Mouse (Mus musculus): ENCODE results near the gene Bean1.
A peak's percentile ranks its signal among the peaks of the same experiment; 100 is the strongest.

Gene Bean1

DNA sequence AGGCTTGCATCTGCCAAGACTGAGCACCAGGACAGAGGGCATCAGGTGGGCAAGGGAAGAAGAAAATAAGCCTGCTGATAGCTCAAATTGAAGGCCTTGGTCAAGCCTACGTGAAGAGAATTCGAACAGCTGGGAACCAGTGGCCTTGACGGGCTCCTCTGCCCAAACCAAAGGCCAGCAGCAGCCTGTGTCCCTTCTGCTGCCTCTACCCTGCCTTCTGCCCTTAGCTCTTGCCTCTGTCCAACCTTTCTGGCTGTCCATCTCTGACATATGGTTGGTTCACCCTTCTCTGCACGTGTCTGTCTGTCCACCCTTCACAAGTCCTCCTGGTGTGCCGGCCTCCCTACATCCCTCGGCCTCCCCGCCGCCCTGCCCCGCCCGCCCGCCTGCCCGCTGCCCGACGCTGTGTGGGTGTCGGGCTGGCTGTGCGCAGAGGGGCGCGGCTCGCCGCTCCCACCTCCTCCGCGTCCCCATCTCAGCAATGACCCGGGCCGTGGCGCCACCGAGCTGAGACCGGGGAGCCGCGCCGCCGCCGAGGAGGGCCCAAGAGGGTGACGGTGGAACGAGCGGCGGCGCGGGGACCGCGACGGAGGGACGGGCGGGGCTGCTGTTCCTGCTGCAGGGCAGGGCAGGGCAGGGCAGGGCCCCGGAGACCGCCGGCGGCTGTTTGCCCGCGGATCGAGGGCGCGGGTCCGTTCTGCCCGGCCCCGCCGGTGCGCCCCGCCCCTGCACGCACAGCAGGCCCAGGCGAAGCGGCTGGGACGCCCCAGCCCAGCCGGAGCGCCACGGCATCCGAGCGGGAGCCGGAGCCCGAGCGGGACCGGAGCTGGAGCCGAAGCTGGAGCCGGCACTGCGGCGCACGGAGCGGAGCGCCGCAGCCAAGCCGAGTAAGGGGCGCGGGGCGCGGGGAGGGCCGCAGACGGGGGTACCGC lies at the start of gene Bean1:
Gene Bean1, plus strand, starts transcription at position 325 of the 932 bp plus-strand sequence.
- DNase-seq: peak; percentile 65 to 76

DNA sequence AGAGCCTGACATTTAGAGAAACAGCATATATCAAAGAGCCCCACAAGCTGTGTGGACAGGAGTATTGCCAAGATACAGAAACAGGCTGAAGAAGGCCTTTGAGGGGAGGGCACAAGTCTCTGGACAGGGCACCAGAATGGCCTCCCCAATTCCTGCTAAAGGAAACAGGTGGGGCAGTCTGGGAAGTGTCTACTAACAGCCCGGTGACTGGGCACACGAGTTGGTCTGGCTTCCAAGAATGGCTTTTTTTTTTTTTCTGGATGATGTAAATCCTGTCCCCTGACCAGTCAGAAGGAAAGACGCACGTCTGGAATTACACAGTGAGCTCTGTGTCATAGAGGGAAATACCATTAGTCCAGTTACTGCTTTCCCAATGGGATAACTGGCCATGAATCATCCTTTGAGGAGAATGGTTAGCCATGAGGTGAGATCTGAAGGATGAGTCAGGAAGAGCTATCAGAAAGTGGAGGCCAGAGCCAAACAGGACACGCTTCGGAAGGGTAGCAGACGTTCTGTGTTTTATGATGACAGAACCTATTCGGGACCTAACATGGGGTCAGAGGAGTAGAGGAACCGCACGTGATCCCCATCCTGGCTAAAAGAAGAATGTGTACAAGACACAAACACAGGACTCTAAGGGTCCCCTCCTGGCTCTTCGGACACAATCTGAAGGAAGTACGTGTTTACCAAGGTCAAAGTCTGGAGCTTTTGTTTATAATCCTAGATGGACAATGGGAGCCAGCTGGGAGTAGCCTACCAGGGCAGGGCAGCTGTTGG lies 48.4 kb upstream of the Bean1 start:
- no peak for DNase-seq

DNA sequence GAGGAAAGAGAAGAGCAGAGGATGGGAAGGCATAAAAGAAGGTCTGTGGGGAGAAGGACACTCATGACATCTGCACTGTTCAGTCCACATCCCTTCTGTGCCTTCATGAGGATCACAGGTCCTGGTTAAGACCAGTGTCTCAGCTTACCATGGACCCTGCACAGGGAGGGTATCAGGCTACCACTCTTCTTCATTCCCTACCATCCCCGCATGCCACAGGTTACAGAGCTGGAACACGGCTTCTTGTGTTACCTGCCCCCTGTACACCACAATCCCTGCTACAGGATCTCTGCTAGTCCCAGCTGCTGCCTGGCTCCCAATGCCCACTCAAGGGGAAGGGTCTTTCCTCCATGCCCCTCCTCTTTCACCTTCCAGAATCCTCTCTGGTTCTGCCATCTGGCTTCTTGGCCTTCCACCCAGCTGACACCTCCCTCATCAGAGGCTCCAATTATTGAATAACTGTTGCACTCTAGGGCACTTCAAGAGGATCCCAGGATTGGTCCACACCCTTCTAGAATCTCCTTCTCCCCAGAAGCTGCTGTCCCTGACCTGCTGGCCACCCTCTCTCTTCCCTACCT lies 47.1 kb upstream of the Bean1 start:
- no peak for DNase-seq

DNA sequence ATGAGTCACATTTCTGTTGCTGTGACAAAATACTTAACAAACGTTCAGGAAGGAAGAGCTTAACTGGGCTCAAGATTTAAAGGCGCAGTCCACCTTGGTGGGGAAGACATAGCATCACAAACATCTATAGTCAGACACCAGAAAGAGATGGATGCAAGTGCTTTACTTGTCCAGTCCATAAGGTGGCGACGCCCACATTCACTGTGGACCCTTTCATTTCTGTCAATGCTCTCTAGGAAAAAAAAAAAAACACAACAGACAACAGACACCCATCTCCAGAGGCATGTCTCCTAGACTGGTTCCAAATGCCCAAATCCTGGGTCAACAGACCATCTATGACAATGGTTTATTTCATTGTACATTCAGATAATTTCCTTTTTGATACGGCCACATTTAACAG lies 45.7 kb upstream of the Bean1 start:
- DNase-seq: no peak

DNA sequence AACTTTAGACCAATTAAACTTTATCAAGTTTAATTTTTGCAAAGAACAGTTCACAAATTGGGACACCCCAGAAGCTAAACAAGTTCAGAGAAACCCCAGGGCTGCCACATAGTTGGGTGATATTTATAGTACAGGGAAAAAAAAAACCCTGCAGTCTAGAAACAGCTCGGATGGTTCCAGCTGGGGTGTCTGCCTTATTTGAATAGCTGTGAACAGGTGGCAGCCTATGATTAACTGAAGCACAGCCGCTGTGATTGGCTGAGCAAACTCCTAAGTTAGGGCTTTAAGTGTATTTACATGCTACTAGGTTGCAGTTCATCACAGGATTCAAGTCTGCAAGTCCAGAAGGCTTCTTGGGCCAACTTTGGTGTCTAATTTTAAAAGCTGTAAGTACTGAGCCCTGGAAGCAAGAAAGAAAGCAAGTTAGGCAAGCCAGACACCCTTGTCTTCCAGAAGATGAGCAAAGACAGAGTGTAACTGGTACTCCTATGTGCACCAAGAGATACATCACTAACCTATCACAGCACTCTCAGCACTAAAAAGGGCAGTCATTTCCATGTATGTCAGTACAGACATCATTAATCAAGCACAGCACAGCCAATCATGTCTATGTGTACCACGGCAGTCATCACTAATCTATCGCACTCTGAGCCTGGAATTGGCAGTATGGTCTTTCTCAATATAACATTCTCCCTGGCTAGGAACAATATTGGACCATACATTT lies 42.9 kb upstream of the Bean1 start:
- no peak for DNase-seq

DNA sequence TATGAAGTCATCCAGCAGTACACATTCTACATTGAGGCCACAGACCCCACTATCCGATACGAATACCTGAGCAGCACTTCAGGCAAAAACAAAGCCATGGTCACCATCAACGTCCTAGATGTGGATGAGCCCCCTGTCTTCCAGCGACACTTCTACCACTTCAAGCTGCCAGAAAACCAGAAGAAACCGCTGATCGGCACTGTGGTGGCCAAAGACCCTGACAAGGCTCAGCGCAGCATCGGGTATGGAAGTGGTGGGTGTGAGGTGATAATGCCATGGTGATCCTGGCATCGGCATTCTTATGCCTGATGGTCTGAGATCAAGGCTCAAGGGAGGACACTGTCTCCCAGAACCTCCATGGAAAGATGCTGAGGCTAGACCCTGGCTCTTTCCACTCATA lies 39.3 kb upstream of the Bean1 start:
- no peak for DNase-seq

DNA sequence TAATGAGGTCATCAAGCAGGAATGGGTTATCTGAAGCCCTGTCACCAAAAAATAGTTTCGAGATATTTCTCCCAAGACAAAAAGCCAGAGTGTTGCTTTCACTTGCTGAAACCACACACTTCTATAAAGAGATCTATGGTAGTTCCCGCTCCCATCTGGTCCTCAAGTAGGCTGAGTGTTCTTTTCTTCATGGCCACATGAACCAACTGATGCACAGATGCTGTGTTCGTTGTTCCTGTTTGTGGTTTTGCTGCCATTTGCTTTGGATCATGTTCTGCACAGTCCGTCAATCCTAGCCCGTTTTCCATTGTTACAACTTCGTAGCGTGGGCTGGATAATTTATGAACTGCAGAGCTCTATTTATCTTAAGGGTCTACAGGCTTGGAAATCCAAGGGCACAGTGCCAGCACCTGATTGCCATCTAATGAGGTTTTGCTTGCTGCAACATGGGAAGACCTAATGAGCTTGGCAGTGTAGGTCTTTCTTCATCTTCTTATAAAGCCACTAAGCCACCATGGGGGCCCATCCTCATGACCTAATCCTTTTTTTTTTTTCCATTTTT lies 38.7 kb upstream of the Bean1 start:
- no peak for DNase-seq

DNA sequence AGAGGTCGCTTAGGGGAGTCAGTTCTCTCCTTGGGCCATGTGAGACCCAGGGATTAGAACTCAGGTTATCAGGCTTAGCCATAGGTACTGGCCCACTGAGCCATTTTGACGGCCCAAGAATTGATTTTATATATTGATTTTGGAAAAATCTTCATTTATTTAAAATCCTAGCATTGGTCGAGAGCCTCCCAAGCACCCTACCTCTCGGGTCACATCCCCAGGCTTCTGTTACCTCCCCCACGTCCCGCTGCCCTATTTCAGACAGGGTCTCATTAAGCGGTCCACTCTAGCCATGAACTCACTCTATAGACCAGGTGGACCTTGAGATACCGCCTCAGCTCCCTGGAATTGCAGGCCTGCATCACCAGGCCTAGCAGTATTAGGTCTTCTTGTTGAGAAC lies 35.7 kb upstream of the Bean1 start:
- DNase-seq: no peak

DNA sequence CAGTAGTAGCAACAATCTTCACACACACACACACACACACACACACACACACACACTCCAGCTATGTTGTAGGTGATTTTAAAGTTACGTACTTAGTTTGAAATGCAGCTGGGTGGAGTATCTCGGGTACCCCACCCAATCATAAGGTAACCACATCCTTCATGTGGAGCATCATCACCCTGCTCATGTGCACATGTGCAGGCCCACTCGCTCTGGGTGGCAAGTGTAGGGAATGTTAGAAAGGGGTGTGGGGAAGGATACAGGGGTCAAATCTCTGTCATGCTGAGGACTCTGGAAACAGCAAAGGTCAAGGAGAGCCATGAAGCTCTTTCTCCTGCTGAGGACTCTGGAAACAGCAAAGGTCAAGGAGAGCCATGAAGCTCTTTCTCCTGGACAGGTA lies 34.0 kb upstream of the Bean1 start:
- no peak for DNase-seq

DNA sequence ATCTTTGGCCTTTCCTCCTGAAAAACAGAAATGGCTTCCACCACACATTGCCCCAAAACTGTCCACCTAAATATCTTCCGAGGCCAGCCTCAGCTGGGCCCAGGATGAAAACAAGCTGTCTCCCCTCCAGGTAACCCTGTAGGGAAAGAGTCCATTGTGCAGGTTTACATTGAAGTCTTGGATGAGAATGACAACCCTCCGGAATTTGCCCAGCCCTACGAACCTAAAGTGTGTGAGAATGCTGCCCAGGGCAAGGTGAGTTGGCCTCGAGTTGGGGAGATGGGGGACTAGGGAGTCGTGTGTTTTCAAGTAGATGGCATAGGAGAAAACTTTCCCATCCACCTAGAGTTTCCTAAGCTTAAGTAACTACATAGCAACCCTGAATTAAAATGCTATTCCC lies 32.6 kb upstream of the Bean1 start:
- no peak for DNase-seq

DNA sequence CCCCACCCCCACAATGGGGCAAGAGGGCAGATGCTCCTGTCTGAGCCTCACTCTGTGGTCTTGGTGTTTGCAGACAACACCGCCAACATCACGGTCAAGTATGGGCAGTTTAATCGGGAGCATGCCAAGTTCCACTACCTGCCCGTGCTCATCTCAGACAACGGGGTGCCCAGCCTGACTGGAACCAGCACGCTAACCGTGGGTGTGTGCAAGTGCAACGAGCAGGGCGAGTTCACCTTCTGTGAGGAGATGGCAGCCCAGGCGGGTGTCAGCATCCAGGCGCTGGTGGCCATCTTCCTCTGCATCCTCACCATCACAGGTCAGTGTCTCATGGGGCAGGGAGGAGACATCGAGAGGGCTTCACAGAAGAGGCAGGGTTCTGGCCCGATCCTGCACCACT lies 29.6 kb upstream of the Bean1 start:
- no peak for DNase-seq

DNA sequence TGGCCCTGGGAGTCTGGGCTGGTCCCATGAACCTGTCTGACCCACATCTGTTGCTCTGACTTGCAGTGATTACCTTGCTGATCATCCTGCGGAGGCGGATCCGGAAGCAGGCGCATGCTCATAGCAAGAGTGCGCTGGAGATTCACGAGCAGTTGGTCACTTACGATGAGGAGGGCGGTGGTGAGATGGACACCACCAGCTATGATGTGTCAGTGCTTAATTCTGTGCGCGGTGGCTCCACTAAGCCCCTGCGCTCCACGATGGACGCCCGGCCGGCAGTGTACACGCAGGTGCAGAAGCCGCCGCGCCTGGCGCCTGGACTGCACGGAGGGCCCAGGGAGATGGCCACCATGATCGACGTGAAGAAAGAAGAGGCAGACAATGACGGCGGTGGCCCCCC lies 27.8 kb upstream of the Bean1 start:
- DNase-seq: no peak

DNA sequence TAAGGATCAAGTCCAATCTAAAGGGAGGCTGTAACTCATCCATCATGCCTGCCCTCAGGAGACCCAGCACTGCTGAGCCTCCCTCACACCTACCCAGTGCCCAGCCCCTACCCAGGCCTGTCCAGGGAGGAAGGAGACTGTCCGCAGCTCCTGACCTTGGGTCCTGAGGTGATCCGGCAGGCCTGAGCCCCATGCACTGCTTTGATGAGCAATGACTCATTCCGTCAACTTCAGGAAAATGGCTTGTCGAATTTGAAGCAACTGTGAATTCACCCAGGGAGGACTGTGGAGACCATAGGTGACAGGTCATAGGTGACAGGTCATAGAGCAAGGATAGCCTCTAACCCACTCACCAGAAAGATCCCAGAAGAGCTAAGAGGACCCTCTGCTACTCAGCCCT lies 26.9 kb upstream of the Bean1 start:
- DNase-seq: no peak

DNA sequence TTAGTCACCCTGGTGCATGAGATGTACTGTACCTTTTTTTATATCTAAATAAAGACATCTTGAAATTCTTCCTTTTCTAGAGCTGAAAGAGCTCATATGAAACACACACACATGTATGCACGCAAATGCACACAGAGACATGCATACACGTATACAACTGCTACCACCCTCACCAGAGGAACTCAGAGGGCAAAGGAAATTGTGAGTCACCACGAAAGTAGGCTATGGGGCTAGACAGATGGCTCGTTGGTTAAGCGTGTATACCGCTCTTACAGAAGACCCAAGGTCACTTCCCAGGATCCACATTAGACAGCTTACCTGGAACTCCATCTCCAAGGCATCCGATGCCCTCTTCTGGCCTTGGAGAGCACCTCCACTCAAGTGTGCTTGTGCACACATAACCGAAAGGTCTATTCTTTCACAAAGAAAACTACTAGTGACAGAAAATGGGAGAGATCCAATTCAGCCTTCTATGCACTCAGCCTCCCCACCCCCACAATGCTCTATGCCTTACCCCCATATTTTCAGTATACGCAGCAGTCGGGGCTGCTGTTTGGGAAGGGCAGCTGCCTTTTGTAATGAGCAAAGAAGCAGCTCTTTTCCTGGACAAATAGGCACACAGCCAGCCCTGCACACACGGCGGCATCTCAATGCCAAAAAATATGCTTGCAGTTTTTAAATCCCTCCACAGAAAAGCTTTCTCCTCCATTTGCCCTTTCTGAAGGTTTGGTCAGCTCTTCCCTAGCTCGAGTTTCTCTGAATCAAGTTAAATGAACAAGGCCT lies 25.6 kb upstream of the Bean1 start:
- DNase-seq: peak in 1 of 2 experiments; percentile 19

DNA sequence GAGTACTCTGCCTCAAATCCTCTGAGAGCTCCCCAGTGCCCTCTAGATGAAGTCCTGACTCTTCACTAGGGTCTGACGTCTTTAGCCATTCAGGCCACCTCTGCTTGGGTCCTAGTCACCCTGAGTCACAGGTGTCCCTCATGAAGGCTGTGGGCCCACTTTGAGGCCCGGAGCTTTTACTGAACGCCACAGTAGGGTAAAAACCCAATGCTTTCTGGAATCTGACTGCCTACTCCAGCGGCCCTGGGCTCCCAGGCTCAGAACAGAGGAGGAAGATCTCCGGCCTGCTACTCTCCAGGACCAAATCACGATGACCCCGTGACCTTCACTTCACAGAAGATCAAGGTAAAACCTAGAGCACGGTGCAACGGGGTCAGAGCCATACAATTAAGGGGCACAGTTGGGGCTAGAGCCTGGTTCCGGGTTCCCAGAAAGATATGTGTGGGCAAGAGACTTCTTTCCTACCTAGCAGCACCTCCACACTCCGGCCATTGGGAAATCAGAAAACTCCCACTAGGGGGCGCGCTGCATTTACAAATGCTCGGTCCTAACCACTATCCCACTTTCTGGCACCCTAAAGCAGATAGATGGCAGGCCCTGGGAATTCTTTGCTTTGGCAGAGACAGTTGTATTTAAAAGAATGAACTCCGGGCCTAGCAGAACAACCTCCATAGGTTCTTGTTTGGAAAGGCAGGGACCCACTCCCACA lies 24.1 kb upstream of the Bean1 start:
- DNase-seq: peak; percentile 92

DNA sequence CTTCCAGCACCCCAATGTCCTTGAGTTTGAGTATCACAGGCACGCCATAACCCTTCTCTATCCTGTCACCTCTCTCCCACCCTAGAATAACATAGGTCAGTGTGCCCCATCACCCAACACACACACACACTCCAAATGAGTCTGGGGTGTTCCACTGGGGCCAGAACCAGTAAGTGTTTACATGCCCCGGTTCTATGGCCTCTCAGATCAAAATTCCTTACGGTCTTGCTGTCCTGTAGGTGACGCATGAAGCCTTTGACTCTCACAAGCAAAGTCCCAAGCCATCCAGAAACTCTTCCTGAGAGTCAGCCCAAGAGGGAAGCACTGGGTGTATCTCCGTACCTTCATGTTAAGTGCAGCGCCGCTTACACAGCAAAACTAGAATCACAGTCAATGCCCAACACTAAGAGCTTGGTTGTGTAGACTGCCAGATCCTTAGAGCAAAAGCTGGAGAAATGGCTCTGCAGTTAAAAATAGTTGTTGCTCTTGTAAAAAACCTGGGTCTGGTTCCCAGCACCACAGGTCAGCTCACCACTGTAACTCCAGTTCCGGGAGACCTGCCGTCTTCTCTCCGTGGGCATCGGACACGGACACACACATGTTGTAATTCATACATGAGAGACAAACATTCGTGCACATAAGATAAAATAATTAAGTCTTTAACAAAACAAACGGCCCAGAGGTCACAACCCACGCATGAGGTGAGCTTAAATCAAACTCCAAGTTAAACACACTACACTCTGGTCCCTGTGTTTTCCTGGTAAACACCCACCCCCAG lies 23.3 kb upstream of the Bean1 start:
- no peak for DNase-seq

DNA sequence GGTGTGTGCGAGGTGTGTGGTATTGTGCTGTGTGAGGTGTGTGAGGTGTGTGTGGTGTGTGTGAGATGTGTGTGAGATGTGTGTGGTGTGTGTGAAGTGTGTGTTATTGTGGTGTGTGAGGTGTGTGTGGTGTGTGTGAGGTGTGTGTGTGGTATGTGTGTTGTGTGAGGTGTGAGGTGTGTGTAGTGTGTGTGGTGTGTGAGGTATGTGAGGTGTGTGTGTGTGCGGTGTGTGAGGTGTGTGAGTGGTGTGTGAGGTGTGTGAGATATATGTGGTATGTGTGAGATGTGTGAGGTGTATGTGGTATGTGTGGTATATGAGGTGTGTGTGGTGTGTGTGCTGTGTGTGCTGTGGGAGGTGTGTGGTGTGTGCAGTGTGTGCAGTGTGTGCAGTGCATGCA lies 22.3 kb upstream of the Bean1 start:
- DNase-seq: no peak

DNA sequence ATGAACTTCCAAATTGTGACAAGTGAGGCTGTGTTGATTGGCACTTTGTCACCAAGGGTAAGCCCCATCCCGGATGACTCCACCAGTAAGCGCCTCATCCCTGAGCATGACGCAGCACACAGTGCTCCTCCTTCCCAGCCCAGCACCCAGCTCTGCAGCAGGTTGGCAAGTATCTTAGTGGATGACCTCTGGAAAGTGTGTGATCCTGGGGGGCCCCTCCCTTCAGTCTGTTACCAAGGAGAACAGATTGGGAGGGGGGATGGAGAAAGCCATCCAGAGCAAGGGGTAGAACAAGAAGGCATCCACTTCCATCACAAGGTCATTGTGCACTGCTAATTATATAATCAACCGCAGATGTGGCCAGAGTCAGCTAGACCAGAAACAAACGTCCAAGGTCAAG lies 9.5 kb upstream of the Bean1 start:
- DNase-seq: no peak

DNA sequence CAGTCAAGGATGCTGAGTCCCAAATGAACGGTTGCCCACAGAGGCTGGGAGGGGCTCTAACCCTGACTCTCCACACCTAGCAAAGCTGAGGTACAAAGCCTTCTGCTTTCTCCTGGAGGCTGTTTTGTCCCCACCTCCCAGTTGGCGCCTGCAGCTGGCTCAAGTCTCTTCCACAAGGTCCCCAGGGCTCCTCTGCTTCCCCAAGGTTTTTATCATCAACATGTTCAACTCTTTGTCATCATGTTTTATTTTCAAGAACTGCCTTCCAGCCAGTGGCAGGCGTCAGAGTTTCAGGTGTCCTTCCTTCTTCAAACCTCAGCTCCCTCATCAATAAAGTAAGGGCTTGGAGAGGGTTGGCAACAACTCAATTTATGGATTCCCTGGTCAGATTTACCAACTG lies 781 bp upstream of the Bean1 start:
- no peak for DNase-seq

DNA sequence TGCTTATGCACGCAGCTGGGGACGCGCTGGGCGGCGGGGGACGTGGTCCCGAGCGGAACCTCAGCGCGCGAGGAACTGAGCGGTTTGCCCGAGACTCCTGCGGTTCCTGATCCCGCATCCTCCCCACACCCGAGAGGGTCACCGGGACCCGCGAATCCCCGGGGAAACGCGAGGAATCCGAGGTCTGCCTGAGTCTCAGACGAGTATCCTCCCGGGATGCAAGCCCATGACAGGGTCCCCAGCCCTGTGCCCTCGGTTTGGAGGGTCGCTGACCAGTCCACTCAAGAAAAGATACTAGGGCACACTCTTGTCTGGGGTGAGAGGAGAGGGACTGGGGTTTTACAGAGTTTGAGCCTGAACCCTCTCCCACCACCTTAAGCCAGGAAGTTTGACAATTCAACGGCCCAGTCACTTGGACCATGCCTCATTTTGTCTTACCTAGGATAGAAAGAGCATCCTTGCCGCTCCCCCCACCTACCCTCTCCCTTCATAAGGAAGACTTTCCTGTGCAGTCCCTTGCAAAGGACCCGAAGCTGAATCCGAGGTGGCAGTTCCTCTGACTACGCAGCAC lies 893 bp downstream of the Bean1 start:
- DNase-seq: no peak
